Mouse (Mus musculus) testis, postnatal 14 days (tissue): ENCODE measurements around the gene Cilp.
"Not testable (repeated sequence)": the region's sequence is repeated elsewhere in the genome, so short reads cannot be mapped to it uniquely, and the experiment has no call there.

Experiments
- DNase-seq: peaks from one replicate; pipeline ENCODE4 v3.0.0; 2021; ENCODE audit warnings: low spot score

The Cilp gene

DNA sequence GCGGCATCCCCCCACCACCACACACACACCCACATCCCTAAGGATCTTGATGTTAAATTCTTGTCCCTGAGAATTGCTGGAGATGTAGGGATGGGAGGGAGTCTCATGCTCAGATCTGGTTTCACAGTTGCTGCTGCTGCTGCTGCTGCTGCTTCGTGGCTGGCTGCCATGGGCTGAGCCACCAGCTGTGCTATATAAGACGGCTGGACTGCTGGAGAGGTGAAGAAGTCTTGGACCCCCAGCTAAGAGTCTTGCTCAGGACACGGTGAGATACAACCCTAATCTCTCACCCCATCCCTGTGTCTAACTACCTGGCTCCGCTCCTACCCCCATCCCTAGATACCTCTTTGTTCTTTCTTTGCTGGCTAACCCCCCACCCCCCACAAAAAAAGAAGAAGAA lies at the start of gene Cilp:
Gene Cilp, plus strand, starts transcription at position 222 of the 400 bp plus-strand sequence.
- DNase-seq, result no peak

GRCm38 (mm10) chr9:65215494-65216126 lies 49.4 kb upstream of the Cilp start:
- peak; percentile 33 for DNase-seq

GRCm38 (mm10) chr9:65216972-65217371 lies 48.0 kb upstream of the Cilp start:
- DNase-seq, result no peak

- no peak for DNase-seq
These were observed 47.3 kb upstream of the Cilp start for GRCm38 (mm10) chr9:65217661-65218060.

DNA sequence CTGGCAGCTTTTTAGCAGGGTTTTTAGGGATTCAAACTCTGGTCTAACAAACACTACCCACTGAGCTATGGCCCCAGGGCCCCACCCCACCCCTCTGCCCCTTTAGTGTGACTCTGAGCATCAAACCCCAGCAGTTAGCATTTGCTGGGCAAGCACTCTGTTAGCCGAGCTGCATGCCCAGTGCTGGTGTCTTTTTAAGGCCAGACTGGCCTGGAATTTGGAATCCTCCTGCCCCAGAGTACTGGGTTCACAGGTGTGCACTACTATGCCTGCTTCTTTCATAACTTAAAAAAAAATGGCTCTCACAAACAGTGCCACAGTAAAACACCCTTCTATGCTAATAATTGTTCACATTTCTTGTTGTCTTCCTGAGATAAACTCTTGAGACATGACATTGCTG lies 46.1 kb upstream of the Cilp start:
- no peak for DNase-seq

- DNase-seq, result not testable (repeated sequence)
These were observed 44.6 kb upstream of the Cilp start for GRCm38 (mm10) chr9:65220398-65220797.

- DNase-seq, result no peak
These were observed 41.1 kb upstream of the Cilp start for GRCm38 (mm10) chr9:65223927-65224326.

DNA sequence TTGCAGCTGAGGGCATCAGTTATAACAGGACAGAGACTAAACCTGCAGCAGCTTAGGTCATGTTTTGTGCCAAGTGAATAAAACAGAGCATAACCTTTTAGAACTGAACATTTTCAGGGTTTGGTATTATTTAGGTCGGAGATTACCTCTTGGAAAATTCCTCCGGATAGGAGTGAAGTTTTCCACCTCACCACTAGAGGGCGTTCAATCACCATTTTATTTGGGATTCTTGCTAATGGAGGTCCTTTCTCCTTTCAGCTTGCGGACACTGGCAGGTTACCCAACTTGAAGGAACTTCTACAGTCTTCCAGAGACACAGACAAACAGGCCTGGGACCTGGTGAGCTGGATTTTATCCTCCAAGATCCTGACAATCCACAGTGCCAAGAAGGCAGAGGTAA lies 39.2 kb upstream of the Cilp start:
- DNase-seq, result peak; percentile 28

- no peak for DNase-seq
These were observed 34.7 kb upstream of the Cilp start for GRCm38 (mm10) chr9:65230250-65230649.

DNA sequence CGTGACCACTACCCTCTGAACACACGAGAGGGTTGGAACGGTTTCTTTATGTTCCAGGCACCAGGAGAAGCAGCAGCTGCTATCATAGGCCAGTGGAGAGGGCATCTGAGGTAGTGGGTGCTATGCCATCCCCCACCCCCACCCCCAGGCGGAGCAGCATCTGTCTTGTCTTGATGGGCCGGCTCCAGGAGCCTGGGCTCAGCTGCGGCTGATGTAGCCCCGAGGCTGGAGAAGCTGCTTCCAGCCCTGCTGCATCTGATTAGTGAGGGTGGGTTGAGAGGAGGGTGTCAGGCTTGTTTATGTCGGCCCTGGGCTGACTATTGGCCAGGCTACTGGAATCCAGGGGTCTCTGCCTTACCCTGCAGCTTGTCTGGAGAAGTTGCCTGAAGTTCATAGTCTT lies 33.7 kb upstream of the Cilp start:
- DNase-seq, result no peak

DNA sequence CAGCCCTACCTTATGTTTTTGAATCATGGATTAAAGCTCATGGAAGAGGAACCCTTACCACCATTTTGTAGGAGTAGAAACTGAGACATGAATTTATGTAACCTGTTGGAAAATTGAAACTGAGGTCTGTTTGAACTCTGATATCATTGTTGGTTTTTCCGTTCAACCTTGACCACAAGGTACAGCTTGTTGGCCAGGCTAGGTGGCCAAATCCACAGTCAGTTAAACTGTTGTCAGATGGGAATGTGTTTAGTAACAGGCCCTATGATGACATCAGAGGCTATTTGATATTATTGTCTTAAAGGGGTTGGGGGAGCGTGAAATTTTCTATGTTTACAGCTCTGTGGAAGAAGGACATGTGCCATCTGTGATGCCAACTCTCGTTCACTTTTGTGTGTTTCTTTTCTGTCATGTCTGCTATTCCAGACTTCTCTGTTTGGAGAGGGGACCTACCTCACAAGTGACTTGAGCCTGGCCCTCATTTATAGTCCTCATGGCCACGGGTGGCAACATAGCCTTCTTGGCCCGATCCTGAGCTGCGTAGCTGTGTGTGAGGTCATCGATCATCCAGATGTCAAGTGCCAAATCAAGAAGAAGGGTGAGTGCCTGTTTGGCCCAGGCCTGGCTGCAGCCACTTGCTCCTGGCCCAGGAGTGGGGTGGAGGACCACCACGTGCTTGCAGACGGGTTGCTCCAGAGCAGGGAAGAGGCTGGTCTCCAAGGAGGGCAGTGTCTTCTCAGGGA lies 31.6 kb upstream of the Cilp start:
- DNase-seq, result no peak

DNA sequence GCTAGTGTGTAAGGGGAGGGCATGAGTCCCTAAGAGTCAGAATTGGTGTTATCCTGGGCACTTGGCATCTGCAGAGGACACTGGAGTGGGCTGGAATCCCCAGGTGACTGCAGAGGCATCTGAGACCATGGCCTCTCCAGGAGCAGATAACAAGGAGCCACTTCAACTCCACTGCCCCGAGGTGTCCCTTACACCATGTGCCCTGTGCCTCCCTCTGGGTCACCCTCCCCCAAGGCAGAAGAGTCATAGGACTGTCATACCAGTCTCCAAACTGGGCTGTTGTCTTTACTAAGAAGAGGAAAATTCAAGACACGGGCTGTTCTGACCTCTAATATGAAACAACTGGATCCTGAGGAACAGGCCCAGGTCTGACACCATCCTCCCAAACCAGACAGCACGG lies 30.2 kb upstream of the Cilp start:
- DNase-seq, result no peak

DNA sequence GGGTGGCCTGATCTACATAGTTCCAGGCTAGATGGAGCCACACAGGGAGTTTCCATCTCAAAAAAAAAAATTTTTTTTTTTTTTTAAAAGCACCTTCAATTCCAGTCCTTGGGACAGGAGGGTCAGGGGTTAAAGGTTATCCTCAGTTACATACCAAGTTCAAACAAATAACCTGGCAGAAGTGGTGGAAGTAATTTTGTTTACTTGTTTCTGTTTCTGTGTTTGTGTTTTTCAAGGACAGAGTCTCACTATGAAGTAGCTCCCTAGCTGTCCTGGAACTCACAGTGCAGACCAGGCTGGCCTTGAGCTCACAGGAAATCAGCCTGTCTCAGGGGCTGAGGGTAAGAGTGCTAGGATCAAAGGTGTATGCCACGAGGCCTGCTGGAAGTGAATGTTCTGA lies 29.4 kb upstream of the Cilp start:
- no peak for DNase-seq

- DNase-seq, result no peak
These were observed 27.4 kb upstream of the Cilp start for GRCm38 (mm10) chr9:65237616-65238015.

GRCm38 (mm10) chr9:65238191-65238760 lies 26.7 kb upstream of the Cilp start:
- no peak for DNase-seq

GRCm38 (mm10) chr9:65239176-65239575 lies 25.8 kb upstream of the Cilp start:
- DNase-seq, result no peak

- no peak for DNase-seq
These were observed 25.2 kb upstream of the Cilp start for GRCm38 (mm10) chr9:65239731-65240130.

- no peak for DNase-seq
These were observed 24.4 kb upstream of the Cilp start for GRCm38 (mm10) chr9:65240587-65240986.

DNA sequence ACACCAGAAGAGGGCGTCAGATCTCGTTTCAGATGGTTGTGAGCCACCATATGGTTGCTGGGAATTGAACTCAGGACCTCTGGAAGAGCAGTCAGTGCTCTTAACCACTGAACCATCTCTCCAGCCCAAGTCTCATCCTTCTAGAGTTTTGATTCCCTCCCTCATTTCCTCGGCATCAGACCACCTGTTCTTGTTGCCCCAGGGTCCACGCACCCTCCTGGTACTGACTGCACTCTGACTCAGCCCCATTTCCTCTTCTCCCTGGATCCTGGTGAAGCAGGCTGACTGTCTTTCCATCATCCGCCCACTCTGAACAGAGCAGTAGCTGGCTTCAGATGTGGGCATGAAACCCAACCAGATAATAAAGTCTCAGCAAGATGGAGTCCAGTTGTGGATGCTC lies 23.0 kb upstream of the Cilp start:
- DNase-seq, result no peak

DNA sequence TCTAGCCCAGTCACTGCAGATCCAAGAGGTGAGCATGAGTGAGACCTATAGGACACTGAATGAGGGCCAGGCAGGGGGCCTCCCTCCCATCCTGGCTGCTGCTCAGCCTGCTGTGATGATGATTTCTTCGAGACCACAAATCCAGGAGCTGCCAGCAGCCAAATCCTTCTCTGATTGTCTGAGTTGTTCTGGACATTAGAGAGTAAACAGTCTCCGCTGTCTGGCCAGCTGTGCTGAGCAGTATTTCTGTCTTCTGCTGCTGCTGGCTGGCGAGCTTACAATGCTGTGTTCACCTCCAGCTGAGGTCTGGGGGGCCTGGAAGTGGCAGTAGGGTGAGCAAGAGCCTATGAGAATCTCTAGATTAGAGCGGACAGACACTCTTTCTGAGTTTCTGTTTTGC lies 21.7 kb upstream of the Cilp start:
- no peak for DNase-seq

DNA sequence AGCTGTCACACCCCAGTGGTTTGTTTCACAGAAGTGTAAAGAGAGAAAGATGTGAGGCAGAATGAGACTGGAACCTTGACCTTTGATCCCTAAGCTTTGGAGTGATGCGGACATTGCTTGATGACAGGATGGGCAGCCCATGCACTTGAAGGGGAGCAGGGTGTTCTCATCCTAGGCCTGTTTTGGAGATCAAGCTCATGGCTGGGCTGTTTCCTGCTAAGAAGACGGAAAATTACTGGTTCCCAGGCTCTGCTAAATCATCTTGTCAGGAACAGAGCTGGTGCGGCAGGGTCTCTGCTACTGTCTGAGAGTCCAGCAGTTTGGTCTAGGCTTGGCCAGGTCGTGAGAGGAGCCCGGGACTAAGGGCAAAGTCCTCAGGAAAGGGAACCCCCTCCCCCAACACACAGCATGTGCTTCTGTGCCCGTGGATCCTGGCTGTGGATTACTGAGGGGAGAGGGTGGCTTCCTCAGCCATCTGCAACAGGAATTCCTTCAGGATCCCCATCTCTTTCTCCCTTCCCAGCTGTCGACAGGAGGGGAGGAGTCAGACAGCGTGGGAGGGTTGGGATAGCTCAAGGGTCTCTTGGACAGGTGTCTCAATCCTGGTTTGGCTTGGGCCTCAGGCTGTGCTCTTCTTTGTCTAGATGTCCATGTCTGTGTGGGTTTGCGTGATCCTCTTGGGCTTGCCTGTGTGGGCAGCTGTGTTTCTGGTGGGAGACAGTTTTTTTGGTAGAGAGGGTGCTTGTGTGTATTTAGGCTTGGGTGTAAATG lies 20.8 kb upstream of the Cilp start:
- no peak for DNase-seq

GRCm38 (mm10) chr9:65247502-65248376 lies 17.2 kb upstream of the Cilp start:
- peak; percentile 44 for DNase-seq
